Mouse (Mus musculus) olfactory bulb, adult 2 months (tissue): Measurements from ENCODE around the gene Glis3.

Experiments
- CTCF ChIP-seq: fragments of 200-500 bp; IDR thresholded peaks from 2 replicates; pipeline ENCODE4 v1.5.1; 2012; ENCODE audit warnings: low read depth, mild to moderate bottlenecking, low read length, moderate library complexity; ENCODE audit not compliant: insufficient read depth
- POLR2A ChIP-seq: fragments of 200-500 bp; IDR thresholded peaks from 2 replicates; pipeline ENCODE4 v1.6.1; 2012; ENCODE audit warnings: mild to moderate bottlenecking, low read depth, low read length, moderate library complexity; ENCODE audit not compliant: insufficient read depth

GRCm38 (mm10) chr19:28546933-28547332 is 132.9 kb downstream of the Glis3 start:
- TF ChIP-seq POLR2A (no peak), CTCF (no peak)
